Mouse (Mus musculus) C2C12 (cell line): ENCODE results near the gene Sema4d. TPM values are rescaled to one million over a fixed set of nuclear protein-coding genes. Genes with fewer than 3 reads are reported as not detected.

Experiments
- H3K27me3 ChIP-seq: one replicate; pipeline ENCODE4 v1.6.1; 2011; ENCODE audit not compliant: control insufficient read depth, insufficient read depth, insufficient read length
- H3K36me3 ChIP-seq: one replicate; pipeline ENCODE4 v1.6.1; 2011; ENCODE audit not compliant: control insufficient read depth, insufficient read depth
- H3K4me3 ChIP-seq: one replicate; pipeline ENCODE4 v1.5.1; 2011; ENCODE audit warnings: mild to moderate bottlenecking, control low read depth; ENCODE audit not compliant: poor library complexity, insufficient read depth, severe bottlenecking
- H3K79me2 ChIP-seq: one replicate; pipeline ENCODE4 v1.6.1; 2011; ENCODE audit not compliant: control insufficient read depth, insufficient read depth
- H3K79me3 ChIP-seq: one replicate; pipeline ENCODE4 v1.6.1; 2011; ENCODE audit warnings: low read depth, control low read depth
- H3ac ChIP-seq: one replicate; pipeline ENCODE3; 2011; ENCODE audit warnings: low read depth; ENCODE audit not compliant: control insufficient read depth, insufficient read length
- CEBPB ChIP-seq: IDR thresholded peaks from one replicate; pipeline ENCODE4 v1.6.1; 2011; ENCODE audit warnings: low read depth, mild to moderate bottlenecking, control low read depth, moderate library complexity
- CTCF ChIP-seq: IDR thresholded peaks from one replicate; pipeline ENCODE4 v1.5.1; 2011; ENCODE audit not compliant: control insufficient read depth, insufficient read depth, insufficient read length
- FOSL1 ChIP-seq: IDR thresholded peaks from one replicate; pipeline ENCODE4 v1.8.0; 2011; ENCODE audit warnings: mild to moderate bottlenecking, low read length; ENCODE audit not compliant: poor library complexity, insufficient read depth, severe bottlenecking
- MAX ChIP-seq: IDR thresholded peaks from one replicate; pipeline ENCODE4 v1.6.1; 2011; ENCODE audit warnings: mild to moderate bottlenecking, control low read depth
- MYOD1 ChIP-seq: IDR thresholded peaks from one replicate; pipeline ENCODE4 v1.6.1; 2011; ENCODE audit warnings: low read depth; ENCODE audit not compliant: control insufficient read depth, insufficient read length
- MYOG ChIP-seq: IDR thresholded peaks from one replicate; pipeline ENCODE4 v1.6.1; 2011; ENCODE audit not compliant: control insufficient read depth, insufficient read length; ENCODE audit errors: extremely low read depth
- USF1 ChIP-seq: IDR thresholded peaks from one replicate; pipeline ENCODE4 v1.6.1; 2011; ENCODE audit warnings: low read depth, mild to moderate bottlenecking, control low read depth, moderate library complexity
- polyA plus RNA-seq: library from polyadenylated mRNA; unstranded; fragments of >200 nt; fragmentation: generic; extraction: Trizol; gene quantifications from one replicate; pipeline ENCODE4 v1.2.1, GENCODE M21; 2012; ENCODE audit warnings: missing spikeins

Gene Sema4d
- polyA plus RNA-seq, 1 experiment: 0.20 TPM

DNA sequence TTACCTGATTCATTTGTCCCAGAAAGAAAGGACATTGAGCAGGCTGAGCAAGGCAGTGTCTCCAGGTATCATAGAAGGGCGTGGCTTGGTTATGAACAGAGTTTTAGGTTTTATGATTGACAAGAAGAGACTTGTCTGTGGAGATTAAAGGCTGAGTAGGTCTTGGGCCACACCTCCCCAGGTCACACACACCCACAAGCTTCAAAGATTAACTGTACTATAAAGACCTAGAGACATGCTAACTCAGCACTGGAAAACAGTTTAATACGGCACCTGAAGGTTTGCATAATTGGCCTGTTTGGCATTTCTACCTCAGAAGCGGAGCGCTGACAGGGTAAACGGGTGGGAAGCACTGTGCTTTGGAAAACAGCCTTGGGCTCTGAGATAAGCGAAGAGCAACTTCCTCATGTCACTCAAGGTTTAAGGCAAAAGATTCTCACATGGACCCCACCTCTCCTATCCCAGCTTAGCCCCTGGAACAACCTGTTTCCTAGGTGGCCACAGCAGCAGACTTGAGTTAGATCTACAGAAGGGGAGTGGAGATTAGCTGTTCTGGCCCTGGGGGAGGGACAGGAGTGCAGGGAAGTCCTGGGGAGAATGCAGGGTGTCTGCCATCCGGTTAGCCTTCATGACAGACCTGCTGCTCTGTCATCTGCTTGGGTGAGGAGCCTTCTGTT is 108.1 kb downstream of the Sema4d start:
- TF ChIP-seq CTCF (no peak), MYOD1 (no peak), CEBPB (no peak), MAX (no peak), FOSL1 (no peak), MYOG (no peak), USF1 (no peak)
- Histone ChIP-seq H3K36me3 (peaks cover 58% of the 10 kb centered on the region), H3K4me3 (no peak overlapping the region), H3K79me3 (no peaks in the 10 kb centered on the region), H3K79me2 (no peaks in the 10 kb centered on the region), H3ac (no peak overlapping the region), H3K27me3 (no peaks in the 10 kb centered on the region)

- H3K79me3 ChIP-seq: no peaks in the 10 kb centered on the region
- no peak overlapping the region for H3ac ChIP-seq
- H3K4me3 ChIP-seq: no peak overlapping the region
- TF ChIP-seq CEBPB: no peak
- TF ChIP-seq FOSL1: no peak
- TF ChIP-seq MYOG: no peak
- no peak for TF ChIP-seq CTCF
- TF ChIP-seq USF1: no peak
- no peak for TF ChIP-seq MAX
- no peak for TF ChIP-seq MYOD1
- H3K36me3 ChIP-seq: peaks cover 79% of the 10 kb centered on the region
- H3K79me2 ChIP-seq: no peaks in the 10 kb centered on the region
- no peaks in the 10 kb centered on the region for H3K27me3 ChIP-seq
Measured at GRCm38 (mm10) chr13:51681634-51682033, 111.9 kb downstream of the Sema4d start.

DNA sequence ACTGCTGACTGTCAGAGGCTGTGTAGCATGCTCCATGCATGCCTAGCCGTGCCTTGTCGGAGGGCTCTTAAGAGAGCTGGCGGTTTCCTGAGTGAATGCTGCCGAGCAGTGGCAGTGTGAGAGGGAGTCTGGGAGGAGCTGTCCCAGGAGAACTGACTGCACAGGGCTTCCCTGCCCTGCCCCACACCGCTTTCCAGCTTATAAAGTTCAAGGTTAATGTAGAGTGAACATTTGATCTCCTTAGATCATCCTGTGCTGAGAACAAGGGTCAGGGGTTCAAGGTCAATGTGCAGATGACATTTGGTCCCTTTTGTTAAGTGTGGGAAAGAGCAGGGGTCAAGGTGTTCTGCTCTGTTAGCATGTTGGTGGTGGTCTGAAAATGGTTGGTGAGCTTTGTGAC is 112.5 kb downstream of the Sema4d start:
- H3K79me3 ChIP-seq: no peaks in the 10 kb centered on the region
- no peaks in the 10 kb centered on the region for H3K27me3 ChIP-seq
- no peaks in the 10 kb centered on the region for H3K79me2 ChIP-seq
- no peak for TF ChIP-seq USF1
- TF ChIP-seq MAX: no peak
- TF ChIP-seq CEBPB: no peak
- TF ChIP-seq CTCF: no peak
- TF ChIP-seq FOSL1: no peak
- no peak for TF ChIP-seq MYOD1
- TF ChIP-seq MYOG: no peak
- no peak overlapping the region for H3K4me3 ChIP-seq
- no peak overlapping the region for H3ac ChIP-seq
- peaks cover 84% of the 10 kb centered on the region for H3K36me3 ChIP-seq

GRCm38 (mm10) chr13:51679332-51679731 is 114.2 kb downstream of the Sema4d start:
- no peak overlapping the region for H3ac ChIP-seq
- TF ChIP-seq FOSL1: no peak
- no peak for TF ChIP-seq MYOG
- TF ChIP-seq MYOD1: no peak
- TF ChIP-seq USF1: no peak
- no peak for TF ChIP-seq MAX
- H3K36me3 ChIP-seq: peaks cover 89% of the 10 kb centered on the region
- H3K79me3 ChIP-seq: no peaks in the 10 kb centered on the region
- no peaks in the 10 kb centered on the region for H3K79me2 ChIP-seq
- H3K27me3 ChIP-seq: no peaks in the 10 kb centered on the region
- H3K4me3 ChIP-seq: no peak overlapping the region

- TF ChIP-seq MYOD1: no peak
- no peak for TF ChIP-seq MYOG
- TF ChIP-seq USF1: no peak
- no peak for TF ChIP-seq MAX
- TF ChIP-seq CTCF: no peak
- TF ChIP-seq FOSL1: no peak
- TF ChIP-seq CEBPB: no peak
- H3K79me2 ChIP-seq: no peaks in the 10 kb centered on the region
- no peaks in the 10 kb centered on the region for H3K27me3 ChIP-seq
- H3K79me3 ChIP-seq: no peaks in the 10 kb centered on the region
- H3K36me3 ChIP-seq: peaks cover 92% of the 10 kb centered on the region
- no peak overlapping the region for H3ac ChIP-seq
- H3K4me3 ChIP-seq: no peak overlapping the region
Measured at GRCm38 (mm10) chr13:51678687-51679086, 114.9 kb downstream of the Sema4d start.

GRCm38 (mm10) chr13:51677630-51678185 is 115.8 kb downstream of the Sema4d start:
- Histone ChIP-seq H3K4me3 (no peak overlapping the region), H3K79me2 (no peaks in the 10 kb centered on the region), H3K79me3 (no peaks in the 10 kb centered on the region), H3ac (no peak overlapping the region), H3K27me3 (no peaks in the 10 kb centered on the region), H3K36me3 (peaks cover 89% of the 10 kb centered on the region)
- TF ChIP-seq MAX (no peak), CEBPB (no peak), MYOD1 (no peak), CTCF (no peak), USF1 (no peak), FOSL1 (no peak), MYOG (no peak)
